Mouse (Mus musculus): Measurements from ENCODE around the gene Vps29. TPM values are rescaled to one million over a fixed set of nuclear protein-coding genes. Genes with fewer than 3 reads are reported as not detected.

Gene Vps29
- total and polyA plus RNA-seq, 2 experiments from 2014 or later, result 92.5 to 184 TPM

- WGBS, result 90% methylated on average over 12 of the region's 12 CpGs
- no peak for ATAC-seq (ENCODE audit: insufficient read depth, low read depth)
- Histone ChIP-seq H3K4me2 (ENCODE audit: low read depth, low read length) (no peak overlapping the region), H3K36me3 (replicated peaks; ENCODE audit: control insufficient read depth, insufficient read depth, low read length) (peaks cover 53% of the 10 kb centered on the region), H3K4me3 (ENCODE audit: low read depth, low read length) (no peak overlapping the region), H3K27me3 (ENCODE audit: control insufficient read depth, insufficient read depth, low read length) (no peaks in the 10 kb centered on the region), H3K27ac (ENCODE audit: low read depth) (no peak overlapping the region), H3K4me1 (ENCODE audit: control insufficient read depth, insufficient read depth) (no peaks in the 10 kb centered on the region), H3K9ac (replicated peaks; ENCODE audit: low read depth, low read length) (no peak overlapping the region), H3K9me3 (replicated peaks; ENCODE audit: control insufficient read depth, low read length) (no peaks in the 10 kb centered on the region)
- TF ChIP-seq CTCF (IDR thresholded peaks at IDR 0.05; ENCODE audit: low read depth) (no peak), EP300 (IDR thresholded peaks at IDR 0.05; ENCODE audit: low read depth) (no peak)
- DNase-seq (ENCODE audit: low spot score), result no peak
Measured at GRCm38 (mm10) chr5:122378171-122378570, 24.0 kb downstream of the Vps29 start.

GRCm38 (mm10) chr5:122379374-122380155 is 25.4 kb downstream of the Vps29 start:
- Histone ChIP-seq H3K4me2 (ENCODE audit: low read depth, low read length) (no peak overlapping the region), H3K4me3 (ENCODE audit: low read depth, low read length) (no peak overlapping the region), H3K27ac (ENCODE audit: low read depth) (no peak overlapping the region), H3K9me3 (replicated peaks; ENCODE audit: control insufficient read depth, low read length) (no peaks in the 10 kb centered on the region), H3K4me1 (ENCODE audit: control insufficient read depth, insufficient read depth) (no peaks in the 10 kb centered on the region), H3K36me3 (replicated peaks; ENCODE audit: control insufficient read depth, insufficient read depth, low read length) (peaks cover 45% of the 10 kb centered on the region), H3K27me3 (ENCODE audit: control insufficient read depth, insufficient read depth, low read length) (no peaks in the 10 kb centered on the region), H3K9ac (replicated peaks; ENCODE audit: low read depth, low read length) (no peak overlapping the region)
- ATAC-seq (ENCODE audit: insufficient read depth, low read depth) (peak; percentile 86), DNase-seq (ENCODE audit: low spot score) (peak; percentile 70)
- peak; percentile 86 for TF ChIP-seq CTCF (IDR thresholded peaks at IDR 0.05; ENCODE audit: low read depth)
- no peak for TF ChIP-seq EP300 (IDR thresholded peaks at IDR 0.05; ENCODE audit: low read depth)
- WGBS, result 56% methylated on average over 11 of the region's 11 CpGs

GRCm38 (mm10) chr5:122390006-122390405 is 35.8 kb downstream of the Vps29 start:
- no peak overlapping the region for H3K4me3 ChIP-seq (ENCODE audit: low read depth, low read length)
- DNase-seq (ENCODE audit: low spot score), result no peak
- no peaks in the 10 kb centered on the region for H3K36me3 ChIP-seq (replicated peaks; ENCODE audit: control insufficient read depth, insufficient read depth, low read length)
- no peaks in the 10 kb centered on the region for H3K9me3 ChIP-seq (replicated peaks; ENCODE audit: control insufficient read depth, low read length)
- TF ChIP-seq EP300 (IDR thresholded peaks at IDR 0.05; ENCODE audit: low read depth) (no peak), CTCF (IDR thresholded peaks at IDR 0.05; ENCODE audit: low read depth) (no peak)
- no peak overlapping the region for H3K4me2 ChIP-seq (ENCODE audit: low read depth, low read length)
- H3K9ac ChIP-seq (replicated peaks; ENCODE audit: low read depth, low read length), result no peak overlapping the region
- no peak overlapping the region for H3K27ac ChIP-seq (ENCODE audit: low read depth)
- H3K4me1 ChIP-seq (ENCODE audit: control insufficient read depth, insufficient read depth), result peaks cover 7% of the 10 kb centered on the region; the same call in 1 of the 2 replicates
- no peak for ATAC-seq (ENCODE audit: insufficient read depth, low read depth)
- H3K27me3 ChIP-seq (ENCODE audit: control insufficient read depth, insufficient read depth, low read length), result no peaks in the 10 kb centered on the region
- WGBS, result 87% methylated on average over 5 of the region's 5 CpGs

- Histone ChIP-seq H3K27ac (ENCODE audit: low read depth) (no peak overlapping the region), H3K9me3 (replicated peaks; ENCODE audit: control insufficient read depth, low read length) (no peaks in the 10 kb centered on the region), H3K4me2 (ENCODE audit: low read depth, low read length) (no peak overlapping the region), H3K4me3 (ENCODE audit: low read depth, low read length) (no peak overlapping the region), H3K27me3 (ENCODE audit: control insufficient read depth, insufficient read depth, low read length) (no peaks in the 10 kb centered on the region), H3K36me3 (replicated peaks; ENCODE audit: control insufficient read depth, insufficient read depth, low read length) (no peaks in the 10 kb centered on the region), H3K9ac (replicated peaks; ENCODE audit: low read depth, low read length) (no peak overlapping the region), H3K4me1 (ENCODE audit: control insufficient read depth, insufficient read depth) (peaks cover 7% of the 10 kb centered on the region; the same call in 1 of the 2 replicates)
- ATAC-seq (ENCODE audit: insufficient read depth, low read depth) (no peak), DNase-seq (ENCODE audit: low spot score) (no peak)
- TF ChIP-seq CTCF (IDR thresholded peaks at IDR 0.05; ENCODE audit: low read depth) (no peak), EP300 (IDR thresholded peaks at IDR 0.05; ENCODE audit: low read depth) (no peak)
Measured at GRCm38 (mm10) chr5:122390671-122391070, 36.5 kb downstream of the Vps29 start.

- Histone ChIP-seq H3K4me1 (ENCODE audit: control insufficient read depth, insufficient read depth) (peaks cover 7% of the 10 kb centered on the region; the same call in 1 of the 2 replicates), H3K4me2 (ENCODE audit: low read depth, low read length) (no peak overlapping the region), H3K9ac (replicated peaks; ENCODE audit: low read depth, low read length) (no peak overlapping the region), H3K27ac (ENCODE audit: low read depth) (no peak overlapping the region), H3K27me3 (ENCODE audit: control insufficient read depth, insufficient read depth, low read length) (no peaks in the 10 kb centered on the region), H3K9me3 (replicated peaks; ENCODE audit: control insufficient read depth, low read length) (no peaks in the 10 kb centered on the region), H3K36me3 (replicated peaks; ENCODE audit: control insufficient read depth, insufficient read depth, low read length) (no peaks in the 10 kb centered on the region), H3K4me3 (ENCODE audit: low read depth, low read length) (peak overlapping the region; percentile 90; the same call in 1 of the 2 replicates)
- no peak for DNase-seq (ENCODE audit: low spot score)
- TF ChIP-seq EP300 (IDR thresholded peaks at IDR 0.05; ENCODE audit: low read depth), result no peak
- WGBS, result 50% methylated on average over 15 of the region's 16 CpGs
- ATAC-seq (ENCODE audit: insufficient read depth, low read depth), result no peak
Measured at GRCm38 (mm10) chr5:122391178-122391785, 37.1 kb downstream of the Vps29 start.
